Mouse (Mus musculus) thymus, adult 2 months (tissue): ENCODE data around the gene Klhl2. TPM values are rescaled to one million over a fixed set of nuclear protein-coding genes. Genes with fewer than 3 reads are reported as not detected.

ENCODE experiments used
- DNase-seq: peaks from one replicate; pipeline ENCODE4 v3.0.0; 2021
- H3K27ac ChIP-seq: fragments of 200-500 bp; 2 replicates; pipeline ENCODE4 v1.5.1; 2012; ENCODE audit warnings: low read length, control low read depth; ENCODE audit not compliant: control insufficient read depth, insufficient read depth
- H3K27me3 ChIP-seq: fragments of 200-500 bp; 2 replicates; pipeline ENCODE4 v1.6.1; 2012; ENCODE audit warnings: mild to moderate bottlenecking, low read length, moderate library complexity, mixed read lengths; ENCODE audit not compliant: control insufficient read depth, insufficient read depth
- H3K36me3 ChIP-seq: fragments of 200-500 bp; 2 replicates; pipeline ENCODE4 v1.6.1; 2012; ENCODE audit warnings: mild to moderate bottlenecking, low read length, moderate library complexity; ENCODE audit not compliant: control insufficient read depth, insufficient read depth
- H3K4me1 ChIP-seq: fragments of 200-500 bp; replicated peaks from 2 replicates; pipeline ENCODE4 v1.6.1; 2012; ENCODE audit warnings: low read length; ENCODE audit not compliant: control insufficient read depth, insufficient read depth
- H3K4me3 ChIP-seq: fragments of 200-500 bp; 2 replicates; pipeline ENCODE4 v1.5.1; 2012; ENCODE audit warnings: mild to moderate bottlenecking, low read length, control low read depth, moderate library complexity; ENCODE audit not compliant: control insufficient read depth, insufficient read depth
- CTCF ChIP-seq: fragments of 200-500 bp; IDR thresholded peaks from 2 replicates; pipeline ENCODE4 v1.5.1; 2012; ENCODE audit warnings: mild to moderate bottlenecking, control low read depth, low read length, moderate library complexity, borderline replicate concordance; ENCODE audit not compliant: control insufficient read depth, poor library complexity, insufficient read depth; ENCODE audit errors: extremely low read depth
- POLR2A ChIP-seq: fragments of 200-500 bp; IDR thresholded peaks from 2 replicates; pipeline ENCODE4 v1.6.1; 2012; ENCODE audit warnings: mild to moderate bottlenecking, low read length, control low read depth, moderate library complexity; ENCODE audit not compliant: control insufficient read depth, poor library complexity, insufficient read depth; ENCODE audit errors: extremely low read depth
- WGBS: fragments of 180-500 bp; shearing (Covaris S2); methylation state at CpG from one replicate; pipeline ENCODE4 v1.1.7; 2018; 5-methylcytosine and 5-hydroxymethylcytosine counted together
- polyA plus RNA-seq: library from polyadenylated mRNA; depleted of rRNA; stranded (reverse); fragments of >200 nt; gene quantifications from 2 replicates; pipeline ENCODE4 v1.2.3, GENCODE M21; 2012

Gene Klhl2
- polyA plus RNA-seq, 1 experiment = 8.2 TPM

GRCm38 (mm10) chr8:64764075-64764474 is 85.7 kb downstream of the Klhl2 start:
- no peaks in the 10 kb centered on the region for H3K36me3 ChIP-seq
- DNase-seq = no peak
- H3K4me1 ChIP-seq = peaks cover 3% of the 10 kb centered on the region
- 24% methylated on average over 9 of the region's 9 CpGs for WGBS
- no peaks in the 10 kb centered on the region for H3K27me3 ChIP-seq
- no peak overlapping the region for H3K4me3 ChIP-seq
- TF ChIP-seq POLR2A (no peak), CTCF (no peak)
- no peak overlapping the region for H3K27ac ChIP-seq

- DNase-seq = no peak
- Histone ChIP-seq H3K27me3 (no peaks in the 10 kb centered on the region), H3K36me3 (no peaks in the 10 kb centered on the region), H3K4me3 (no peak overlapping the region), H3K27ac (no peak overlapping the region), H3K4me1 (peaks cover 3% of the 10 kb centered on the region)
- no peak for TF ChIP-seq CTCF
- 93% methylated on average over 1 of the region's 1 CpGs for WGBS
Observed at GRCm38 (mm10) chr8:64762751-64763150, 87.1 kb downstream of the Klhl2 start.

- Histone ChIP-seq H3K27me3 (no peaks in the 10 kb centered on the region), H3K4me1 (peaks cover 3% of the 10 kb centered on the region), H3K4me3 (no peak overlapping the region), H3K36me3 (no peaks in the 10 kb centered on the region), H3K27ac (no peak overlapping the region)
- 95% methylated on average over 8 of the region's 8 CpGs for WGBS
- DNase-seq = no peak
- TF ChIP-seq CTCF (no peak), POLR2A (no peak)
Observed at GRCm38 (mm10) chr8:64761430-64761829, 88.4 kb downstream of the Klhl2 start.

GRCm38 (mm10) chr8:64757956-64758355 is 91.9 kb downstream of the Klhl2 start:
- no peak for TF ChIP-seq POLR2A
- Histone ChIP-seq H3K36me3 (no peaks in the 10 kb centered on the region), H3K27ac (no peak overlapping the region), H3K4me3 (no peak overlapping the region), H3K27me3 (no peaks in the 10 kb centered on the region), H3K4me1 (no peaks in the 10 kb centered on the region)
- 96% methylated on average over 15 of the region's 15 CpGs for WGBS
- DNase-seq = no peak

GRCm38 (mm10) chr8:64746215-64747058 is 103.4 kb downstream of the Klhl2 start:
- no peaks in the 10 kb centered on the region for H3K27me3 ChIP-seq
- H3K36me3 ChIP-seq = no peaks in the 10 kb centered on the region
- no peak overlapping the region for H3K27ac ChIP-seq
- H3K4me3 ChIP-seq = no peak overlapping the region
- WGBS = 95% methylated on average over 10 of the region's 10 CpGs
- DNase-seq = no peak
- TF ChIP-seq POLR2A = no peak
- no peak for TF ChIP-seq CTCF
- H3K4me1 ChIP-seq = no peaks in the 10 kb centered on the region

GRCm38 (mm10) chr8:64740547-64741211 is 109.1 kb downstream of the Klhl2 start:
- 96% methylated on average over 13 of the region's 13 CpGs for WGBS
- Histone ChIP-seq H3K36me3 (no peaks in the 10 kb centered on the region), H3K4me1 (no peaks in the 10 kb centered on the region), H3K27ac (no peak overlapping the region), H3K27me3 (no peaks in the 10 kb centered on the region), H3K4me3 (no peak overlapping the region)
- no peak for DNase-seq
- TF ChIP-seq CTCF (no peak), POLR2A (no peak)

GRCm38 (mm10) chr8:64738916-64739315 is 110.9 kb downstream of the Klhl2 start:
- Histone ChIP-seq H3K4me3 (no peak overlapping the region), H3K4me1 (no peaks in the 10 kb centered on the region), H3K36me3 (no peaks in the 10 kb centered on the region), H3K27me3 (no peaks in the 10 kb centered on the region), H3K27ac (no peak overlapping the region)
- no peak for DNase-seq
- 95% methylated on average over 1 of the region's 1 CpGs for WGBS
- TF ChIP-seq POLR2A (no peak), CTCF (no peak)
